Mouse (Mus musculus) small intestine, adult 2 months (tissue): Measurements from ENCODE around the gene Duox2. TPM values are rescaled to one million over a fixed set of nuclear protein-coding genes. Genes with fewer than 3 reads are reported as not detected.

Experiments used
- H3K27ac ChIP-seq: fragments of 200-500 bp; 2 replicates; pipeline ENCODE4 v1.5.1; 2012; ENCODE audit warnings: low read depth, low read length, control low read depth, inconsistent platforms; ENCODE audit not compliant: insufficient read depth
- H3K27me3 ChIP-seq: fragments of 200-500 bp; 2 replicates; pipeline ENCODE4 v1.6.1; 2012; ENCODE audit warnings: mild to moderate bottlenecking, moderate library complexity, low read length, inconsistent platforms; ENCODE audit not compliant: control insufficient read depth, insufficient read depth
- H3K36me3 ChIP-seq: fragments of 200-500 bp; 2 replicates; pipeline ENCODE4 v1.6.1; 2012; ENCODE audit warnings: mild to moderate bottlenecking, low read length, control low read depth, inconsistent platforms; ENCODE audit not compliant: control insufficient read depth, insufficient read depth
- H3K4me1 ChIP-seq: fragments of 200-500 bp; 2 replicates; pipeline ENCODE4 v1.6.1; 2012; ENCODE audit warnings: low read length, inconsistent platforms, mixed read lengths; ENCODE audit not compliant: control insufficient read depth, insufficient read depth, insufficient read length
- H3K4me3 ChIP-seq: fragments of 200-500 bp; 2 replicates; pipeline ENCODE4 v1.5.1; 2012; ENCODE audit warnings: low read depth, mild to moderate bottlenecking, control low read depth, inconsistent platforms, low read length, moderate library complexity
- CTCF ChIP-seq: fragments of 200-500 bp; IDR thresholded peaks from 2 replicates; pipeline ENCODE4 v1.5.1; 2012; ENCODE audit warnings: low read depth, mild to moderate bottlenecking, control low read depth, inconsistent platforms, low read length, moderate library complexity, mixed read lengths; ENCODE audit not compliant: insufficient replicate concordance, insufficient read length; ENCODE audit errors: extremely low read depth
- POLR2A ChIP-seq: fragments of 200-500 bp; IDR thresholded peaks from 2 replicates; pipeline ENCODE4 v1.6.1; 2012; ENCODE audit warnings: low read depth, mild to moderate bottlenecking, control low read depth, inconsistent platforms, low read length, moderate library complexity
- WGBS: fragments of 180-500 bp; shearing (Covaris S2); methylation state at CpG from one replicate; pipeline ENCODE4 v1.1.7; 2018; 5-methylcytosine and 5-hydroxymethylcytosine counted together
- polyA plus RNA-seq: library from polyadenylated mRNA; depleted of rRNA; stranded (reverse); fragments of >200 nt; gene quantifications from 2 replicates; pipeline ENCODE4 v1.2.3, GENCODE M21; 2012

The Duox2 gene
- polyA plus RNA-seq, 1 experiment: 133 TPM

GRCm38 (mm10) chr2:122327986-122328385 lies 29.7 kb upstream of the Duox2 start:
- WGBS: 61% methylated on average over 3 of the region's 3 CpGs
- TF ChIP-seq POLR2A (no peak), CTCF (no peak)
- Histone ChIP-seq H3K36me3 (no peaks in the 10 kb centered on the region), H3K27me3 (no peaks in the 10 kb centered on the region), H3K4me1 (no peaks in the 10 kb centered on the region; the same call in 1 of the 2 replicates), H3K4me3 (no peak overlapping the region), H3K27ac (no peak overlapping the region)

GRCm38 (mm10) chr2:122325361-122325760 lies 27.1 kb upstream of the Duox2 start:
- H3K27ac ChIP-seq: no peak overlapping the region
- H3K4me3 ChIP-seq: no peak overlapping the region
- WGBS: 78% methylated on average over 2 of the region's 2 CpGs
- TF ChIP-seq POLR2A: no peak
- no peaks in the 10 kb centered on the region for H3K36me3 ChIP-seq
- H3K4me1 ChIP-seq: no peaks in the 10 kb centered on the region; the same call in 1 of the 2 replicates
- no peaks in the 10 kb centered on the region for H3K27me3 ChIP-seq

- Histone ChIP-seq H3K27me3 (no peaks in the 10 kb centered on the region), H3K4me1 (no peaks in the 10 kb centered on the region; the same call in 1 of the 2 replicates), H3K36me3 (no peaks in the 10 kb centered on the region), H3K27ac (no peak overlapping the region), H3K4me3 (no peak overlapping the region)
- no peak for TF ChIP-seq CTCF
- no peak for TF ChIP-seq POLR2A
- WGBS: 73% methylated on average over 3 of the region's 3 CpGs
Measured at GRCm38 (mm10) chr2:122324586-122324985, 26.3 kb upstream of the Duox2 start.

- Histone ChIP-seq H3K4me3 (no peak overlapping the region), H3K36me3 (no peaks in the 10 kb centered on the region), H3K27me3 (no peaks in the 10 kb centered on the region), H3K27ac (no peak overlapping the region), H3K4me1 (no peaks in the 10 kb centered on the region; the same call in 1 of the 2 replicates)
- WGBS: 64% methylated on average over 3 of the region's 3 CpGs
- TF ChIP-seq CTCF: no peak
- no peak for TF ChIP-seq POLR2A
Measured at GRCm38 (mm10) chr2:122323960-122324359, 25.7 kb upstream of the Duox2 start.

GRCm38 (mm10) chr2:122317384-122317783 lies 19.1 kb upstream of the Duox2 start:
- Histone ChIP-seq H3K27me3 (peaks cover 5% of the 10 kb centered on the region; the same call in 1 of the 2 replicates), H3K36me3 (no peaks in the 10 kb centered on the region), H3K4me1 (peaks cover 7% of the 10 kb centered on the region), H3K4me3 (no peak overlapping the region), H3K27ac (no peak overlapping the region)
- 42% methylated on average over 4 of the region's 4 CpGs for WGBS
- TF ChIP-seq CTCF: no peak
- TF ChIP-seq POLR2A: no peak

- no peak for TF ChIP-seq CTCF
- no peak for TF ChIP-seq POLR2A
- whole genome bisulfite sequencing: 89% methylated on average over 7 of the region's 7 CpGs
Measured at GRCm38 (mm10) chr2:122315372-122315771, 17.1 kb upstream of the Duox2 start, which contains the start of gene Duox1. Gene Duox1, plus strand, starts transcription at chr2:122315672.

GRCm38 (mm10) chr2:122313536-122313935 lies 15.3 kb upstream of the Duox2 start, which contains the start of gene Duoxa1:
Gene Duoxa1, minus strand, starts transcription at chr2:122313730.
- 6% methylated on average over 24 of the region's 24 CpGs for WGBS
- Histone ChIP-seq H3K27me3 (peaks cover 5% of the 10 kb centered on the region; the same call in 1 of the 2 replicates), H3K27ac (no peak within 1 kb of the TSS), H3K4me1 (peaks cover 7% of the 10 kb centered on the region), H3K4me3 (peak within 1 kb of the TSS; percentile 57), H3K36me3 (no peaks in the 10 kb centered on the region)
- TF ChIP-seq POLR2A (no peak), CTCF (no peak)

More at GRCm38 (mm10) chr2:122315372-122315771, 17.1 kb upstream of the Duox2 start, which contains the start of gene Duox1:
- no peak within 1 kb of the TSS for H3K27ac ChIP-seq
- H3K27me3 ChIP-seq: peaks cover 5% of the 10 kb centered on the region; the same call in 1 of the 2 replicates
- peaks cover 7% of the 10 kb centered on the region for H3K4me1 ChIP-seq
- no peaks in the 10 kb centered on the region for H3K36me3 ChIP-seq
- H3K4me3 ChIP-seq: no peak within 1 kb of the TSS
